ENCODE assay signal across 8 mouse cellular contexts in the genomic region with DNA sequence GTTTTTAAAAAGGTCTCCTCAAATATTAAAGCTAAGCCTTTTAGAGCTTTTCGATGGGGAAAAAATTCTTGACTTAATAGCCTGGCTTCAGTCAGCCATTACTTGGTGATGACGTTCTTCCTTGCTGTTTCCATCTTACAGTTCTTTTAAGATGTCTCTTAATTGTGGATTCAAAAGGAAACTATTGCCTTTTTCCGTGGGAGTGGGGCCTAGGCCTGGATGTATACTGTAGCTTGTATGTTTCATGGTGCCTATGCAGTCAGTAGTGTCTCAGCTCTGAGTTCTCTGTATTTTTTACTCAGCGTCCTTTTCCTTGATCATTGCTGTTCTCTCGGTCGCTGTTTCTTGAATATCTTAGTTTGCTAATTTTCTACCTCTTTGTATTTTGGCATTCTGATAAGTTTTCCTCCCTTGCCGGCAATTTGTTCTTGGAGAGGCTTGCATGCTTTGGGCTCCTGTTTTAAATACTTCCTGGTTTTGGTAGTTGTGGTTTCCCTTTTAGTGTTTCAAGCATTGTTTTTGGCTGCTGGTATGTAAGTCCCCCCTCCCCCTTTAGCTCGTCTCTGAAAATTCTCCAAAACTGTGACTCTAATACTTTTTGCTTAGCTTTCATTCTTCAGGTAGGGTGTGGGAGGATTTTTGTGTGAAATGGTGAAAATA. TPM values are rescaled to one million over a fixed set of nuclear protein-coding genes. Genes with fewer than 3 reads are reported as not detected.
A peak's percentile ranks its signal among the peaks of the same experiment; 100 is the strongest.
DNase-seq lines count a peak whose midpoint lies in the region; ATAC-seq and TF ChIP-seq lines count a peak whose summit lies in the region.

No protein-coding gene starts in this region.

- DNase-seq in lung, embryonic 14.5 days, result no peak
- no peak for DNase-seq in lung, postnatal 10 days
- DNase-seq in embryonic facial prominence, embryonic 10.5 days (ENCODE audit: low spot score), result no peak
- no peak for DNase-seq in urinary bladder, postnatal 4 days (ENCODE audit: low spot score in 2 of 2)
- no peak for DNase-seq in layer of hippocampus, adult 9-11 months
- no peak for DNase-seq in left cerebral cortex, postnatal 14 days (ENCODE audit: low spot score in 2 of 2)

- H3K4me1 ChIP-seq in lung, embryonic 14.5 days (ENCODE audit: insufficient read depth), result peaks cover 14% of the 10 kb centered on the region; the same call in 1 of the 2 replicates
- H3K4me1 ChIP-seq in embryonic facial prominence, embryonic 10.5 days, result peaks cover 33% of the 10 kb centered on the region
- peaks cover 16% of the 10 kb centered on the region for H3K4me1 ChIP-seq in intestine, embryonic 16.5 days (ENCODE audit: control insufficient read depth, insufficient read depth, low read length)
- H3K4me1 ChIP-seq in neural tube, embryonic 15.5 days, result peaks cover 44% of the 10 kb centered on the region

- intact Hi-C loops in left cerebral cortex, postnatal 14 days (cut with DNase I), result no loop called here

- H3K4me3 ChIP-seq in lung, embryonic 14.5 days (ENCODE audit: low read depth, low read length), result peak overlapping the region; percentile 99
- peak overlapping the region; percentile 81 for H3K4me3 ChIP-seq in embryonic facial prominence, embryonic 10.5 days
- peak overlapping the region; percentile 98 for H3K4me3 ChIP-seq in intestine, embryonic 16.5 days (ENCODE audit: low read length)
- peak overlapping the region; percentile 74 for H3K4me3 ChIP-seq in neural tube, embryonic 15.5 days (replicated peaks)

- no peaks in the 10 kb centered on the region for H3K9me3 ChIP-seq in lung, embryonic 14.5 days (ENCODE audit: low read depth, low read length)
- peaks cover 3% of the 10 kb centered on the region; the same call in 1 of the 2 replicates for H3K9me3 ChIP-seq in embryonic facial prominence, embryonic 10.5 days
- no peaks in the 10 kb centered on the region for H3K9me3 ChIP-seq in intestine, embryonic 16.5 days (ENCODE audit: control insufficient read depth, low read length)
- no peaks in the 10 kb centered on the region for H3K9me3 ChIP-seq in neural tube, embryonic 15.5 days (replicated peaks)

- no peak for ATAC-seq in lung, embryonic 14.5 days (ENCODE audit: insufficient read depth)
- ATAC-seq in intestine, embryonic 16.5 days, result no peak
- ATAC-seq in neural tube, embryonic 15.5 days (ENCODE audit: low FRiP score), result no peak

- 1% methylated on average over 8 of the region's 8 CpGs for WGBS in lung, embryonic 14.5 days
- 9% methylated on average over 8 of the region's 8 CpGs for WGBS in embryonic facial prominence, embryonic 10.5 days
- 2% methylated on average over 8 of the region's 8 CpGs for WGBS in intestine, embryonic 16.5 days
- WGBS in neural tube, embryonic 15.5 days, result 4% methylated on average over 8 of the region's 8 CpGs

- peak overlapping the region; percentile 83 for H3K4me2 ChIP-seq in lung, embryonic 14.5 days
- H3K4me2 ChIP-seq in intestine, embryonic 16.5 days (ENCODE audit: low read depth, low read length), result peak overlapping the region; percentile 72
- peak overlapping the region; percentile 83 for H3K4me2 ChIP-seq in neural tube, embryonic 15.5 days

- H3K36me3 ChIP-seq in lung, embryonic 14.5 days (ENCODE audit: insufficient read depth), result peaks cover 29% of the 10 kb centered on the region
- H3K36me3 ChIP-seq in embryonic facial prominence, embryonic 10.5 days (replicated peaks), result peaks cover 43% of the 10 kb centered on the region
- H3K36me3 ChIP-seq in intestine, embryonic 16.5 days (ENCODE audit: control insufficient read depth, insufficient read depth, low read length), result peaks cover 7% of the 10 kb centered on the region; the same call in 1 of the 2 replicates
- peaks cover 21% of the 10 kb centered on the region for H3K36me3 ChIP-seq in neural tube, embryonic 15.5 days

- 0 out of 2 replicates have a peak overlapping the region, but pooled peaks have one; percentile 94 for H3K27ac ChIP-seq in lung, embryonic 14.5 days (ENCODE audit: low read depth)
- peak overlapping the region; percentile 99 for H3K27ac ChIP-seq in embryonic facial prominence, embryonic 10.5 days (replicated peaks)
- H3K27ac ChIP-seq in intestine, embryonic 16.5 days (ENCODE audit: low read length), result no peak overlapping the region
- peak overlapping the region; percentile 99; the same call in 1 of the 2 replicates for H3K27ac ChIP-seq in neural tube, embryonic 15.5 days (replicated peaks)

- no peak for TF ChIP-seq CTCF in lung, embryonic 14.5 days (IDR thresholded peaks at IDR 0.05; ENCODE audit: low read depth)

- H3K9ac ChIP-seq in lung, embryonic 14.5 days, result peak overlapping the region; percentile 98
- peak overlapping the region; percentile 88 for H3K9ac ChIP-seq in intestine, embryonic 16.5 days (ENCODE audit: low read depth, low read length)
- peak overlapping the region; percentile 88 for H3K9ac ChIP-seq in neural tube, embryonic 15.5 days (replicated peaks)

- no peaks in the 10 kb centered on the region for H3K27me3 ChIP-seq in lung, embryonic 14.5 days (ENCODE audit: insufficient read depth, low read length)
- no peaks in the 10 kb centered on the region for H3K27me3 ChIP-seq in embryonic facial prominence, embryonic 10.5 days (replicated peaks; ENCODE audit: low read depth, poor library complexity, severe bottlenecking)
- no peaks in the 10 kb centered on the region for H3K27me3 ChIP-seq in intestine, embryonic 16.5 days (replicated peaks; ENCODE audit: control insufficient read depth, insufficient read depth, low read length)
- H3K27me3 ChIP-seq in neural tube, embryonic 15.5 days (replicated peaks), result no peaks in the 10 kb centered on the region

RNA-seq across cellular contexts. Expression of gene Srrm2, which starts 14.2 kb away (rescaled TPM):
- polyA plus RNA-seq in lung, embryonic 14.5 days (2014; fragmentation: Nextera tagmentation; extraction: Ambion mirVana), result 429 and 491 TPM in 2 replicates
- 511 and 516 TPM in 2 replicates for polyA plus RNA-seq in embryonic facial prominence, embryonic 10.5 days (2016; fragmentation: Nextera tagmentation; extraction: Ambion mirVana)
- polyA plus RNA-seq in intestine, embryonic 16.5 days (2015; fragmentation: Nextera tagmentation; extraction: Ambion mirVana), result 319 and 373 TPM in 2 replicates
- 479 and 502 TPM in 2 replicates for polyA plus RNA-seq in neural tube, embryonic 15.5 days (2015; fragmentation: Nextera tagmentation; extraction: Ambion mirVana)
- total RNA-seq in left cerebral cortex, postnatal 14 days (2021), result 100 to 1,000 TPM; 573 to 599 TPM

RNA-seq across cellular contexts. Expression of gene Flywch2, which starts 18.7 kb away (rescaled TPM):
- polyA plus RNA-seq in lung, embryonic 14.5 days (2014; fragmentation: Nextera tagmentation; extraction: Ambion mirVana), result 28.4 and 29.3 TPM in 2 replicates
- polyA plus RNA-seq in embryonic facial prominence, embryonic 10.5 days (2016; fragmentation: Nextera tagmentation; extraction: Ambion mirVana), result 35.4 and 41.3 TPM in 2 replicates
- polyA plus RNA-seq in intestine, embryonic 16.5 days (2015; fragmentation: Nextera tagmentation; extraction: Ambion mirVana), result 9.8 and 14.9 TPM in 2 replicates
- polyA plus RNA-seq in neural tube, embryonic 15.5 days (2015; fragmentation: Nextera tagmentation; extraction: Ambion mirVana), result 74.8 and 94.6 TPM in 2 replicates
- 10 to 100 TPM; 25.7 to 30.1 TPM for total RNA-seq in left cerebral cortex, postnatal 14 days (2021)

RNA-seq across cellular contexts. Expression of gene Elob, which starts 24.4 kb away (rescaled TPM):
- polyA plus RNA-seq in lung, embryonic 14.5 days (2014; fragmentation: Nextera tagmentation; extraction: Ambion mirVana), result 1,057 and 1,075 TPM in 2 replicates
- polyA plus RNA-seq in embryonic facial prominence, embryonic 10.5 days (2016; fragmentation: Nextera tagmentation; extraction: Ambion mirVana), result 1,075 and 1,103 TPM in 2 replicates
- polyA plus RNA-seq in intestine, embryonic 16.5 days (2015; fragmentation: Nextera tagmentation; extraction: Ambion mirVana), result 836 and 930 TPM in 2 replicates
- polyA plus RNA-seq in neural tube, embryonic 15.5 days (2015; fragmentation: Nextera tagmentation; extraction: Ambion mirVana), result 1,232 and 1,344 TPM in 2 replicates
- 100 to 1,000 TPM; 334 to 397 TPM for total RNA-seq in left cerebral cortex, postnatal 14 days (2021)

RNA-seq across cellular contexts. Expression of gene Prss33, which starts 31.3 kb away (rescaled TPM):
- polyA plus RNA-seq in lung, embryonic 14.5 days (2014; fragmentation: Nextera tagmentation; extraction: Ambion mirVana), result not detected in 2 replicates
- 0.21 TPM in 1 of 2 replicates, not detected in the other for polyA plus RNA-seq in embryonic facial prominence, embryonic 10.5 days (2016; fragmentation: Nextera tagmentation; extraction: Ambion mirVana)
- polyA plus RNA-seq in intestine, embryonic 16.5 days (2015; fragmentation: Nextera tagmentation; extraction: Ambion mirVana), result 0.17 TPM in 1 of 2 replicates, not detected in the other
- polyA plus RNA-seq in neural tube, embryonic 15.5 days (2015; fragmentation: Nextera tagmentation; extraction: Ambion mirVana), result not detected in 2 replicates
- not detected for total RNA-seq in left cerebral cortex, postnatal 14 days (2021)

RNA-seq across cellular contexts. Expression of gene Flywch1, which starts 33.2 kb away (rescaled TPM):
- polyA plus RNA-seq in lung, embryonic 14.5 days (2014; fragmentation: Nextera tagmentation; extraction: Ambion mirVana), result 64.9 and 73.4 TPM in 2 replicates
- polyA plus RNA-seq in embryonic facial prominence, embryonic 10.5 days (2016; fragmentation: Nextera tagmentation; extraction: Ambion mirVana), result 168 and 178 TPM in 2 replicates
- 44.5 and 44.9 TPM in 2 replicates for polyA plus RNA-seq in intestine, embryonic 16.5 days (2015; fragmentation: Nextera tagmentation; extraction: Ambion mirVana)
- polyA plus RNA-seq in neural tube, embryonic 15.5 days (2015; fragmentation: Nextera tagmentation; extraction: Ambion mirVana), result 199 and 224 TPM in 2 replicates
- 100 to 1,000 TPM; 173 to 185 TPM for total RNA-seq in left cerebral cortex, postnatal 14 days (2021)
